Mouse (Mus musculus) neutrophil, adult 5-6 weeks (primary cell): ENCODE data around the gene Desi1. TPM values are rescaled to one million over a fixed set of nuclear protein-coding genes. Genes with fewer than 3 reads are reported as not detected.

Source experiments
- ATAC-seq: fragments of 151-379, 151-347 bp; 2 replicates; pipeline ENCODE4 v1.8.0; 2017; ENCODE audit warnings: mild to moderate bottlenecking, moderate TSS enrichment; ENCODE audit not compliant: insufficient number of reproducible peaks, poor library complexity, low FRiP score, severe bottlenecking; ENCODE audit errors: extremely low read depth
- total RNA-seq: library from RNA; stranded (forward); fragments of 200-1000 nt; gene quantifications from 2 replicates; pipeline ENCODE4 v1.2.3, GENCODE M21; 2017

Desi1 gene
- total RNA-seq, result 7.3 and 7.7 TPM in 2 replicates

DNA sequence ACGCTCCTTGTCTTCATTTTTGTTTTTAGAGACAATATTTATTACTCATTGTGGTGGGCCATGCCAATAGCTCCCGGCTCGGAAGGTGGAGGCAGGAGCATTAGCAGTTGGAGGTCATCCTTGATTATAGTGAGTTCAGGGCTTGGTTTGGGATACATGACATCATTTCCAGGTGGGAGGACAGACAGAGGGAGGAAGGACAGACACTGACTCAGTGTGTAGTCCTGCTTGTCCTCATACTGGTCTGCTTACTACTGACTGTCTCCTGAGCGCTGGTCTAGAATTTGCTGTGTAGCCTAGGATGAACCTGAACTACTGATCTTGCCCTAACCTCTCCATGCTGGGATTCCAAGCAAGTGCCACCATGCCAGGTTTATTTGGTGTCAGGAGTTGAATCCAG, at the start of gene Desi1:
Gene Desi1 (minus strand): TSS at position 101 of the 400 bp plus-strand sequence.
- no peak for ATAC-seq

DNA sequence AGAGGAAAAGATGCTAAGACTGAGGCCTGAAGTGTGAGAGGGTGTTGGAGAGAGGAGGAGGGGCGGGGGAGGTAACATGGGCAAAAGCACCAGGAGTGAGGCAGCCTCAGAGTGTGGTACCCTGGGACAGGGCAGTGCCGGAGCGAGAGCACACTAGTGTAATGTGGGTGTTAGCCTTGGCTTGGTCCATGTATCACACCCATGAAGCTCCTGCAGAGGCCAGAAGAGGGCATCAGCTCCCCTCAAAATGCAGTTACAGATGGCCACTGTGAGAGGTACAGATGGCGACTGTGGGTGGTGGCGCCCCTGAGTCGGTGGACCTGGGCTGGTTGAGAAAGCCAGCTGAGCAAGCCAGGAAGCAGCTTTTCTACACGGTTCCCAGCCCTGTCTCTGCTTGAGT, 47.5 kb upstream of the Desi1 start:
- ATAC-seq, result peak; percentile 65; the same call in 1 of the 2 replicates

DNA sequence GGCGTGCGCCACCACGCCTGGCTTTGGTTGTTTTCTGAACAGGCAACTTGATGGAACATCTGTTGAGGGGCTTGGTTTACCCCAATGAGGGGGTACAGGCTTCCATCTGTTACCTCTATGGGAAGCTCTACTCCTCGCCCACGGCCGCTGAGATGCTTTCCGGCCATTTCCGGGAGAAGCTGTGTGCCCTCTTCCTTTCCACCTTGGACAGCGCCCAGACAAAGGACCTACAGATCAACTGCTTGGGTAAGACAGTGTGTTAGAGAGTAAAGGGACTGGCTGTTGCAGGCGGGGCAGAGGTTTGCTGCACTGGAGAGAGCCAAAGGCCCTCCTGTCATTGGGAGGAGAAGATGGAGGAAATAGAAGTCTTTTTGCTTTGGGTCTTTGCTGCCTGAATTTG, 46.2 kb upstream of the Desi1 start:
- no peak for ATAC-seq

DNA sequence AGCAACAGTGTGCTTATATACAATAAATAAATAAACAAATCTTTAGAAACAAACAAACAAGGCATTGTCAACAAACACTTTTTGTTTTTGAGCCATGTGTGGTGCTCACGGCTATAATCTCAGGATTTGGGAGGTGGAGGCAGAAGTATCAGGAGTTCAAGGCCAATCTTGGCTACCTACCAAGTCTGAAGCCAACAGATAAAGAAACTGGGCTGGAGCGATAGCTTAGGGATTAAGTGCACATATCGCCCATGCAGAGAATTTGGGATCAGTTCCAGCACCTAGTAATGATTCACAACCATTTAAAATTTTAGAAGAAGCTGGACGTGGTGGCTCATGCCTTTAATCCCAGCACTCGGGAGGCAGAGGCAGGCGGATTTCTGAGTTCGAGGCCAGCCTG, 39.8 kb upstream of the Desi1 start:
- ATAC-seq, result no peak

DNA sequence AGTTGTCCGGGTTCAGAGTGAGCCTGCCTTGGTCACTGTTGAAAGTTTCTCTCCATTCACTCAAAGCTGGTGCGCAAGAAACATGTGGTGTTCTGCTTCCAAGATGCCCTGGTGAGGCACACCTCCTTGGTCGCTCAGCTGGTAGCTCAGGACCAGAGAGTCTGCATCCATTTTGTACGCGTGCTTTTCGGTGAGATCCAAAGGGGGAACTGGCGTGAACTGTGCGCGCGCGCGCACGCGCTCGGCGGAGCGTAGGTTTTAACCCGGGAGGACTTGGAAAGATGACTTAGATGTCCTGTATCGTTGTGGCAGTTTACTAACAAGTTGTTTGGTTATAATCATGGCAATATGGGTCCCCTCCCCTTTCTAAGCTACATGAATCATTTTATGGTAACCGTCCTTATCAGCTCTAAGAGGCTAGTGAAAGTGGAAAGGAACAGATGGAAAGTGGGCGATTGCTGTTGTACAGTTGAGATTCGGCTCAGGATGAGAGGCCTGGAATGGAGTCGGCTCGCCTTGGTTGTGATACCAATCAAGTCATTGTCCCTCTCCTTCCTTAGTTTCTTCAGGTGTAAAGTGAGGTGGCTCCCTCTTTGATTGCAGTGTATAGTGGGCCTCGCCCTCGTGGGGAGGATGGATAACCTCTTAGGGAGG, 38.3 kb upstream of the Desi1 start:
- no peak for ATAC-seq

DNA sequence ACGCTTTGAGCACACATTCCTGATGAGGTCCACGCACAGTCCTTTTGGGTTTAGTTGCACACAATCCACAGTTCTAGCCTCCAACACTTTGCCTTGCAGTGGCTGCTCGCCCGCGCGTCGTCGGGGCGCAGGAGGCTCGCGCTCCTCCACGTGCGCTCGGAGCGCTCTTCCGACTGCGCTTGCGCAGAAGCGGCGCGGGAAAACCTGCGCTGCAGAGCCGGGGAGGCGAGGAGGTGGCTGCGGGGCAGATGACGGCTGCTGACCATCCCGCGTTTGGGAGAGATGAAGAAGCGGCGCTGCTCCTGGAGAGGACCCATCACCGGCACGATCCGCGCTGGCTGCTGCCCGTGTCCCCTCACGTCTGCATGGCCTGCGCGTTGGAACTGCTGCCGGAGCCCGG, 36.2 kb upstream of the Desi1 start, which contains the start of gene Mei1:
Gene Mei1 (plus strand): TSS at position 99 of the 400 bp plus-strand sequence.
- no peak for ATAC-seq

DNA sequence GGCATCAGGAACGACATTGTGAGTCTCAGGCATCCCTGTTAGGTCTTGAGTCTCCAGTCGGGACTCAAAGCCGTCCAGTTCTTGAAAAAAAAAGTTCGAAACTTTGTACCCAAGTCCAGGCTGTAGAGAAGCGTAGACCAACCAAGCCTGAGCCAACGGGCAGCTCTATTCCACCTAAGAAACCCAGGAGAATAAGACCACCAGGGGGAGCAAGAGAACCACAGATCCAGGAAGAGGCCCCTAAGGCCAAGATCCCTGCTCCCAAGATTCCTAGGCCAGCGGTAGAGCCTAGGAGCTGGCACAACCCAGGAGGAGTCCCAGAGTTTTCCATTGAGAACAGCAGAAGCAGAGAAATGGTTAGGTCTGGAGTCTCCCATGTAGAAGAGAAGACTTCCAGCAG, 31.8 kb upstream of the Desi1 start:
- no peak for ATAC-seq

DNA sequence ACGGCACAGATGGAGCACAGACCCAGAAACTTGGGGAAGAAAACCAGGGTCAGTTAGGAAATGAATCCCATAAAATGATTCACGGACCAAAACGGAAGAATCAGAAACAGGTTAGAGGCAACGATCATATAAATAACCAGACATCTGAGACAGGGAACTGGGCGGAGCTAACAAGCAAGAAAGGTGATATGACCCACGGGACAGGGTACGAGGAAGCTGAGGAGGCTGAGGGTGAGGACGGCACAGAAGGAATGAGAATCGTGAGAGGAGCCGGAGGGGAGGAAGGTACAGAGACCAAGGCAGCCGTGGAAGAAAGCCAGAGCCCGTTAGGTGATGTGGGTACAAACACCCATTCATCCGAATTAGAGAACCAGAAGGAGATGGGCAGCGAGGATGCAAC, 30.2 kb upstream of the Desi1 start:
- ATAC-seq, result no peak

DNA sequence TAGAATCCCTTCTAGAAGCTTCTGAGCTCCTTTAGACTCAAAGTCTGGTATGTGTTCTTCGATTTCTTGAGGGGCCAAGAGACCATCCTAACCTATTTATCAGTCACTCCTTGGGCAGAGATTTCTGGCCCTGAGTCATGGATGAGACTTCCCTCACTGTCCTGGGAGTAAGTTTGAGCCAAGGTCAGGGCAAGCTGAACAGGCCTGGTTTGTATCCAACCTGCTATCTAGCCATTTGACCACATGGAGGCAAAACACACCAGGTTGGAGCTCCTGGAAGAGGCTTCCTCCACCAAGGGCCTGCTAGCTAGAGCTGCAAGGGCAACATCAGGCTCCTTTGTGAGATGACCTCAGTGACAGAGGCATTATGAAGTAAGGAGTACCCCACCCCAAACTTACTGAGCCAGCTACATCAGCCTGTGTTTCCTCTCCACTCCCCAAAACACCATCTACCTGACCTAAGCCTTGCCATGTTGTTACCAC, 25.1 kb upstream of the Desi1 start, which contains the start of gene 4930407I10Rik:
Gene 4930407I10Rik (plus strand): TSS at position 433 of the 483 bp plus-strand sequence.
- ATAC-seq, result no peak

DNA sequence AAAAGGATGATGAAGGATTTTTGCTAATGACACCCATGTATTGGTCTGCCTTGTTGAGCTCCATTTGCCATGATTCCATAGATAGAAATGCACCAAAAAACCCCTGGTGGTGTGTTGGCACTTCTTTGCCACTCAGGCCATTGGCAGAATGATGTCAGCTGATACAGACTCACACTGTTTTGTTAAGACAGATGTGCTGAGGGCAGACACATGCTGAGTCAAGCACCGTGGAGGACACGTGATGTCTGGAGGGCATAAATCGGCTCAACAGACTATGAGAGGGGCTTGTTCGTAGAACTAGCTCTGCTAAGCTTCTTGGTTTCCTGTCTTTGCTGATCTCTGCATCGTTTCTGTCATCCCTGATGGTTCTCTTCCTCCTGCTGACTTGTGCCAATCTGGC, 18.9 kb upstream of the Desi1 start:
- no peak for ATAC-seq

DNA sequence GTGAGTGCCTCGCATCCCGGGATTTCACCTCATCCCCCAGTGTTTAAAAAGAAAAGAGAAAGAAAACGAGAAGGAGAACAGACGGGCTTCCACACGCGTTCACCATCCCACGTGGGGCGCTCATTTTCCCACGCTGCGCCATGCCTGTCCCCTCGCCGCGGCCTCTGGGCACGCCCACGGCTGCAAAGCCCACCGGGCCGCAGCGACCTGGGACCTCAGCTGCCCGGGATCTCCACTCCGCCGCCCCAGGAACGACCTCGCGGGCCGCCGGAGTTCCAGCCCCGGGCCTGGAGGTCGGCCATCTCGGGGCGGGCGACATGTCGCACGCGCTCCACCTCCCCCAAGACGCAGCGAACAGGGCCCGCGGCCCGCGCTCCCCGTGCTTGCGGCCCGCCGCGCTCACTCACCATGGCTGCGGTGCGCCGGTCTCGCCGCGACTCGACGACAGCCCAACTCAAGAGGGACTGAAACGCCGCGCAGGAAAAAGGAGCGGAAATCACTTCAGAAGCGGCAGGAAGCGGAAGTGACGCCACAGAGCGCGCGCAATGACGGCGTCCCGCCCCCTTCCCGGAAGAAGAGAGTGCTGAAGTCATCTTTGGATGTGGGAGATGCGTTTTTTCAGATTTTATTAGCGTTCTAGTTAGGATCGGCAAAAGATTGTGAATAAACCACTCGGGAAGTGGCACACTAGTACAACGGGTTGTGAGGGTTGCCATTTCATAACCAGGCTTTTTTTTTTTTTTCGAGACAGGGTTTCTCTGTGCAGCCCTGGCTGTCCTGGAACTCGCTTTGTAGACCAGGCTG, 13.6 kb upstream of the Desi1 start, which contains the start of gene Snu13:
Gene Snu13 (minus strand): TSS at position 519 of the 804 bp plus-strand sequence.
- ATAC-seq, result peak; percentile 94

DNA sequence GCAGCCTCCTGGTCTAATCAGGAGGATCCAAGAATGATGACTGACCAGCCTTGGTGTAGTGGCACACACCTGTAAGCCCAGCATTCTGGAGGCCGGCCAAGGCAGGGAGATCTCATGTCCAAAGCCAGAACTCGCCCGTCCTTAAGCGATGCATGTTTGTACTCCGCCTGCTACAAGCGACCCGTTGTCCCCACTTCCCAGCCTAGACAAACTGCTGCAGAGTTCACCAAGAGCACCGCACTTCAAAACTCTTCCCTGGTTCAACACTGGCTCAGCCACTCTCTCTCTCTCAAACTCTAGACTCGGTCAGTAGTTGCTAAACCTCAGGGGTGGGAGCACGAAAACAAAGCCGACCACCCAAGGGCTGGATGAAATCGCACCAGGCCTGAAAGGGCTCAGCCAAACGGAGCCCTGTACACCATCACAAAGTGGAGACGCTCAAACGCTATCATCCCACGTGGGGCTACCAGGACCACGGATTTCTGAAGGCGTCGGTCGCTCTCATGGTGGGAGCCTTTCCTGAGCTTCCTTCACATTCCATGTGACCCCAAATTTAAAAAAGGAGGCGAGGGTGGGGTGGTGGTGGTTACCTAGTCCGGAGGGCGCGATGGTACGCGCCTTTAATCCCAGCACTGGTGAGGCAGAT, 12.7 kb upstream of the Desi1 start:
- ATAC-seq, result no peak

DNA sequence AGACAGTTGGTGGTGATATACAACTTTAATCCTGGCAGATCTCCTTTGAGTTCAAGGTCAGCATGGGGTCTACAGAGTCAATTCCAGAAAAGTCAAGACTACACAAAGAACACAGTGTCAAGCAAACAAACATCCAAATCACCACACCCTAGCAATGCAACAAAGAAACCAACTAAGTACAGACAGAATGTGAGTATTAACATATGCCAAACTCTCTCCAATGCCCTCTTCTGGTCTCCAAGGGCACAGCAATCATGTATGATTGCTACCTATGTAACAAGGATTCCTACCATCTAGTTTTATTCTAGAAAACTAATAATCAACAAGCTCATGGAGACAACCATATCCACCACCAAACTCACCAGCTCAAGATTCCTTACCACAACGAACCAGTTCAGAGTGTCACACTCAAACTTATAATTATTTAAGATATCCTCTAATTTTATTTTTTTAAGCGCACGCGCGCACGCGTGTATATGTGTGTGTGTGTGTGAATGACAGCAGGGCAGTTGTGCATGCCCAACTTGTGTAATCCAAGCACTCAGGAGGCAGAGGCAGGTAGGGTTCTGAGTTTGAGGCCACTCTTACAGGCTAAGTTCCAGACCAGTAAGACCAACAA, 10.6 kb upstream of the Desi1 start:
- ATAC-seq, result no peak; the same call in 1 of the 2 replicates

DNA sequence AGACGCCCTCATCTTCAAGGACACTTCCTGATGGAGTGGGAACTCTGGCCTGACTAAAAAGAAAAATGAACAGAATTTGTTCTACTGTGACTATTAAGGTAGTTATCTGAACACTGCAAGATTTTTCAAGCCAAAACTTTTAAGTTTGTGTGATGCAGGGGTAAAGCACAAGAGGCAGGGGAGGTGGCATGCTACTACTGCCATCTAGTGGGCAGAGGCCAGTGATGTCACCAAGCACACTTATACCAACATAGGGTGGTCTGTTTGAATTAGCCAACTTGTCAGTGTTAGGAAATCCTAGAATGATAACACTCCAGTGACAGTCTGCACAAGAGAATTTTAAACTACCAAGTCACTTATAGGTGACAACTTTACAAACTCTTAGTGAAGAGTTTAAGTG, 7.0 kb upstream of the Desi1 start:
- ATAC-seq, result peak; percentile 75; the same call in 1 of the 2 replicates

DNA sequence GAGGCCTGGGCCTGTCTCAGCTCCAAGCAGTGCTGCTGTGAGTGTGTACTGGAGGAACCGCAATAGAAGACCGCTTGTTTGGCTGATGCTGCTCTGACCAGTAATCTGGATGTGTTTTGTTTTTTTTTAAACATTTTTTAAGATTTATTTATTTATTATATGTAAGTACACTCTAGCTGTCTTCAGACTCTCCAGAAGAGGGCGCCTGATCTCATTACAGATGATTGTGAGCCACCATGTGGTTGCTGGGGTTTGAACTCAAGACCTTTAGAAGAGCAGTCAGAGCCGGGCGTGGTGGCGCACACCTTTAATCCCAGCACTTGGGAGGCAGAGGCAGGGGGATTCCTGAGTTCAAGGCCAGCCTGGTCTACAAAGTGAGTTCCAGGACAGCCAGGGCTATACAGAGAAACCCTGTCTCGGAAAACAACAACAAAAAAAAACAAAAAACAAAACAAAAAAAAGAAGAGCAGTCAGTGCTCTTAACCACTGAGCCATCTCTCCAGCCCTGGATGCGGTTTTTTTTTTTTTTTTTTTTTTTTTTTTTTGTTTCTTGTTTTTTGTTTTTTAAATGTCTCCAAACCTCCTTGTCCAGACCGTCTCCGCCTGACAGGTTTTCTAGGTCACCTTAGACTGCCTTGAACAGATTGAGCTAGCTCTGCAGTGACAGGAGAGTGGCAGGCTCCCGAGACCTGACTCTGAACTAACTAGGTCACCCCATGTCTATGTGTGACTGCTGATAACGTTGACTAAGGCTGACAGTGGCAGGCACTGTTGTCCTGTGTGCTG, 2.4 kb upstream of the Desi1 start:
- ATAC-seq, result no peak

DNA sequence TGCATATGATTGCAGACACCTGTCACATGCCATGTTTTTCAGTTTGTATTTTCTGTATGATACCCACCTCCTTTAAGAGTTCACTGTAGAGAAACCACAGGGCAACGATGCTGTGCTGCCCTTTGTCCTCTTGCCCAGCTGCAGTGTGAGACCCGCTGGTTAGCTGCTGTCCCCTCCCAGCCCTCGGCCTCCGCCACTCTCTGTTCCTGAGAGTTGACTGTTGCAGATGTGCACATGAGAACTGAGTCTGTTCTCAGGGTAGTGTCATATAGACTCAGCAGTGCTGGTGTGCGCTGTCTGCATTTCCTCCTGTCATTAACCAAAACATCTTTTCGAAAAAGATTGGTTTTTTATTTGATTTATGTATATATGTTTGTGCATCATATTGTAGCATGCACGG, 1.3 kb downstream of the Desi1 start:
- no peak for ATAC-seq

DNA sequence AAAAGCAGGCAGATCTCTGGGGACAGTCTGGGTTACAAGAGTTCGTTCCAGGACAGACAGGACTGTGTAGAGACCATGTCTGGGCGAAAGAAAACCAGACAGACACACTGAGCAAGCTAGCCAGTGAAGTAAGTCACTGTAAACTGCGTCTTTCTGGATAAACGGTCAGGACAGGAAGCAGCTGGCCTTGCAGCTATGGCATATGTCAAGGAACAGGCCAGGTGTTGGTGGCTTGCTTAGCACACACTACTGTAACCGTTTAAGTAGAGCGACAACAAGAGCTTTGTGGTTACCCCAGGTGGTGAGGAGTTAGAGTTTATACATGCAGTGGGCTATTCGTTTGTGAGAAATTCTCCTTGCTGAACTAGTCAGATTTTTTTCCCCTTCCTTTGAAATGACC, 5.9 kb downstream of the Desi1 start:
- ATAC-seq, result 0 out of 2 replicates have a peak, but pooled peaks have one; percentile 13

DNA sequence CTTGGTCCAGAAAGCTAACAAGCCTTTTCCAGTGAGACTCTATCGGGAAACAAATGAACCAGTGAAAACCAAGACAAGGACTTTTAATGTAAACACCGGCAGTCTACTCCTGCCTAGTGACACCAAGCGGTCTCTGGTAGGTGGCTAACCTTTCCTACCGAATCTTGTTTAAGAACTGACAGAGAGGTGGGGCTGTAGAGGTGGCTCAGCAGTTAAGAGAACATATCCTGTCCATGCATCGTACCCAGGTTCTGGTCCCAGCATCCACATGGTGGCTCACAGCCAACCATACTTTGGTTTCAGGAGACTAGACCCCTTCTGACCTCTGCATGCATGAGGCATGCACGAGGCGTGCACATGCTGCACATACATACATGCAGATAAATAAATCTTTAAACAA, 6.4 kb downstream of the Desi1 start:
- no peak for ATAC-seq
